Mouse (Mus musculus) erythroblast, embryonic 14.5 days (primary cell): Measurements from ENCODE around the gene Mpz. TPM values are rescaled to one million over a fixed set of nuclear protein-coding genes. Genes with fewer than 3 reads are reported as not detected.

Source experiments
- H3K27me3 ChIP-seq: 2 replicates; pipeline ENCODE4 v1.6.1; 2012; ENCODE audit warnings: inconsistent platforms; ENCODE audit not compliant: control insufficient read depth
- H3K36me3 ChIP-seq: 2 replicates; pipeline ENCODE4 v1.6.1; 2012; ENCODE audit warnings: mild to moderate bottlenecking, inconsistent platforms; ENCODE audit not compliant: control insufficient read depth
- H3K4me1 ChIP-seq: 2 replicates; pipeline ENCODE4 v1.6.1; 2012; ENCODE audit warnings: inconsistent platforms; ENCODE audit not compliant: control insufficient read depth
- H3K4me3 ChIP-seq: replicated peaks from 2 replicates; pipeline ENCODE3; 2012; ENCODE audit warnings: moderate library complexity, mild to moderate bottlenecking, inconsistent platforms
- H3K9me3 ChIP-seq: 2 replicates; pipeline ENCODE4 v1.6.1; 2012; ENCODE audit warnings: low read length, inconsistent platforms, mixed read lengths; ENCODE audit not compliant: control insufficient read depth
- GATA1 ChIP-seq: IDR thresholded peaks from 2 replicates; pipeline ENCODE4 v1.6.1; 2012; ENCODE audit warnings: low read length, inconsistent platforms, mixed read lengths
- TAL1 ChIP-seq: IDR thresholded peaks from 3 replicates; pipeline ENCODE4 v1.6.1; 2012; ENCODE audit warnings: low read length, inconsistent platforms, mixed read lengths
- polyA plus RNA-seq: library from polyadenylated mRNA; stranded (reverse); fragments of >175 nt; gene quantifications from 2 replicates; pipeline ENCODE4 v1.2.3, GENCODE M21; 2012

Mpz gene
- polyA plus RNA-seq, 1 experiment, result not detected

- no peak for TF ChIP-seq TAL1
- no peak for TF ChIP-seq GATA1
- H3K9me3 ChIP-seq, result no peaks in the 10 kb centered on the region
- H3K36me3 ChIP-seq, result no peaks in the 10 kb centered on the region
- H3K4me1 ChIP-seq, result no peaks in the 10 kb centered on the region
- H3K4me3 ChIP-seq, result no peak overlapping the region
- peaks cover 13% of the 10 kb centered on the region for H3K27me3 ChIP-seq
These were observed 22.3 kb downstream of the Mpz start for GRCm38 (mm10) chr1:171172779-171173178.

DNA sequence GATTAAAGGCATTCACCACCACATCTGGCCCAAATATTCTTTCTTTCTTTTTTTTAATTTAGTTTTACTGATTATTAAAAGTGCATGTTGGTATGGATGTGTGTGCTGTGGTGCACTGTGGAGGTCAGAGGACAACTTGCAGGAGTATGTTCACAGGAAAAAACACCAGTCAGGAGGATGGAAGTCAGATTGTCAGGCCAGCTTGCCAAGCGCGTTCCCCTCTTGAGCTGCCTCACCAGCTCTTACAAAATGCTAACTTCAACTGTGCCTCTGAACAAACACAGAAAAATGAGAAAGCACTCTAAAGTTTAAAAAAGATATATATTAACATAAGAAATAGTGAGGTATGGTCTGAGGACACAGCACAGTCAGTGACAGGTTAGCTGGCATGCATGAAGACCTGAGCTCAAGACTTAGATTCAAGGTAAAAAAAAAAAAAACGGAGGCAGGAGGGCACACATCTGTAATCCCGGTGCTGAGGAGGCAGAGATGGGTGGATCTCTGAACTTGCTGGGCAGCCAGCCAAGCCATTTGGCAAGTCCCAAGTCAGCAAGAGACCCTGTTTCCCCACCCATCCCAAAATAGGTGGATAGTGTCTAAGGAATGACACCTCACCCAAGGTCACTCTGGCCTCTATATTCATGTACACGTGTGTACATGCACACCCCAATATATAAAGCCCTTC, 29.1 kb downstream of the Mpz start:
- Histone ChIP-seq H3K9me3 (no peaks in the 10 kb centered on the region), H3K4me3 (no peak overlapping the region), H3K36me3 (no peaks in the 10 kb centered on the region), H3K4me1 (no peaks in the 10 kb centered on the region), H3K27me3 (peaks cover 2% of the 10 kb centered on the region; the same call in 1 of the 2 replicates)
- TF ChIP-seq TAL1 (no peak), GATA1 (no peak)

DNA sequence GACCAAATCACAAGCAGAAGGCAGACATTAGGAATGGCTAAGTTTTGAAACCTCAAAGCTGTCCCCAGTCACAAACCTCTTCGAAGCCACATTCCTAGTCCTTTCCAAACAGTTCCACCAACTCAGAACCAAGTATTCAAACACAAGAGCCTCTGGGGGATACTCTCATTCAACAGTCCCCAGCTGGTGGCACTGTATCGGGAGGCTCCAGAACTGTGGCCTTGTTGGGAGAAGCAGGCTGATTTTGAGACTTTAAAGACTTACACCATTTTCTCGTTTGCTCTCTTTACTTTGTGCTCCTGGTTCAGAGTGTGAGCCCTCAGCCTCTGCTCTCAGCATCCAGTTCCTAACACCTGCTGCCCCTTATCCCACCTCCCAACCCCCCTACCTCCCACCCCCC, 32.5 kb downstream of the Mpz start:
- H3K36me3 ChIP-seq, result no peaks in the 10 kb centered on the region
- H3K4me1 ChIP-seq, result no peaks in the 10 kb centered on the region
- H3K27me3 ChIP-seq, result peaks cover 10% of the 10 kb centered on the region
- H3K4me3 ChIP-seq, result no peak overlapping the region
- H3K9me3 ChIP-seq, result no peaks in the 10 kb centered on the region
- TF ChIP-seq TAL1 (no peak), GATA1 (no peak)

GRCm38 (mm10) chr1:171183620-171184019, 33.1 kb downstream of the Mpz start:
- H3K36me3 ChIP-seq, result no peaks in the 10 kb centered on the region
- no peaks in the 10 kb centered on the region for H3K4me1 ChIP-seq
- H3K9me3 ChIP-seq, result no peaks in the 10 kb centered on the region
- H3K4me3 ChIP-seq, result no peak overlapping the region
- H3K27me3 ChIP-seq, result peaks cover 13% of the 10 kb centered on the region
- no peak for TF ChIP-seq GATA1
- no peak for TF ChIP-seq TAL1

GRCm38 (mm10) chr1:171184314-171184713, 33.8 kb downstream of the Mpz start:
- Histone ChIP-seq H3K4me1 (no peaks in the 10 kb centered on the region), H3K36me3 (no peaks in the 10 kb centered on the region), H3K27me3 (peaks cover 17% of the 10 kb centered on the region), H3K9me3 (no peaks in the 10 kb centered on the region), H3K4me3 (no peak overlapping the region)
- TF ChIP-seq GATA1 (no peak), TAL1 (no peak)

GRCm38 (mm10) chr1:171185655-171186054, 35.1 kb downstream of the Mpz start:
- no peaks in the 10 kb centered on the region for H3K9me3 ChIP-seq
- no peaks in the 10 kb centered on the region for H3K4me1 ChIP-seq
- H3K36me3 ChIP-seq, result no peaks in the 10 kb centered on the region
- peaks cover 26% of the 10 kb centered on the region for H3K27me3 ChIP-seq
- H3K4me3 ChIP-seq, result no peak overlapping the region
- TF ChIP-seq TAL1 (no peak), GATA1 (no peak)

DNA sequence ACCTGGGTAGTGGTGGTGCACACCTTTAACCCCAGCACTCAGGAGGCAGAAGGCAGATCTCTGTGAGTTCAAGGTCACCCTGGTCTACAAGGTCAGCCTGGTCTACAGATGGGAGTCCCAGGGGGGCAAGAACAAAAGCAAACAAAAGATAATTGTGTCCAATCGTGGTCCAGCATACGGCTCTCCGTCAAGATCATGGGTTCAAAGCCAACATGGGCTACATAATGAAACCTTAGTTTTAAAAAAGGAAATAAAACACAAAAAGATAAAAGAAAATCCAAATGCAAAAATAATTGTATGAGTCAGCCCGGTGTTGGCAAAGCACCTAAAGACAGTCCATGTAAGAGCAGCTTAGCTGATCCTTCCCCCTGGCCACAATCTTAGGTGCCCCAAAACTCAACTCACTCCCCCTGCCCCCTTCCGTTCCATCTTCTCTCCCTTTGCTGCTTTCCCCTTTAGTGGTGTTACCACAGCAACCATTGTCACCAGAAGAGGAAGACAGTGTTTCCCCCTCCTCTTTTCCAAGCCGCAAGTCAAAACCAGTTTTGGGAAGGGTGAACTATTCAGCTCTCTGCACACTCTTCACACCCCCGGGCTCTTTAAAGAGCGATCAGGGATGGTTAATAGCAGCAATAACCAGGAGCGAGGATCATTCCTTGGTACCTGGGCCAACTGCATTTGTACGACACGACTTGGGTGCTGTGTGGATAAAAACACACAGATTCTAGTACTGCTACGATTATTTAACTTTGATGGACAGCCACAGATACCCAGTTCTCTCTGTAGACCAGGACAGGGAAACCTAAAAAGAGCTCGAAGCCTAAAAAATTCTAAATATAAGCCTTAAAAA, 37.6 kb downstream of the Mpz start:
- peaks cover 51% of the 10 kb centered on the region for H3K27me3 ChIP-seq

DNA sequence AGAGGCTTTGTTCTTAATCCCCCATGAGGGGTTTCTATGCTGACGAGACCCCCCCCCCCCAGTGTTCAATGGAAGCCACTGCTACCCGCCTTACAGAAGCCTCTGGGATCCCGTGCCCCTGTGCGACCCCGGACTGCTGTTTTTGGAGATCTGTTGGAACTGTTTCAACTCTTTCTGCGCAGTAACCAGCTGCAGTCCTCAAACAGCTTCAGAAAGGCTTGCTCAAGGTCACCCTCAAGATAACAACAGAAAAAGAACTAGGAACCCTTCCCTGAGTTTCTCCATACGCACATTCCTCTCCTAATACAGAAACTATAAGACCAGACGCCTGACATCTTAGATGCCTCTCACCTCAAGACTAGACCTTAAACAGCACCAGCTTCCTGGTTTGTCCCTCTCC, 38.5 kb downstream of the Mpz start:
- Histone ChIP-seq H3K36me3 (no peaks in the 10 kb centered on the region), H3K4me1 (no peaks in the 10 kb centered on the region), H3K27me3 (peaks cover 60% of the 10 kb centered on the region), H3K4me3 (no peak overlapping the region), H3K9me3 (no peaks in the 10 kb centered on the region)
- no peak for TF ChIP-seq TAL1

More for the DNA sequence above, 37.6 kb downstream of the Mpz start:
- no peaks in the 10 kb centered on the region for H3K4me1 ChIP-seq
- no peaks in the 10 kb centered on the region for H3K36me3 ChIP-seq
- no peaks in the 10 kb centered on the region for H3K9me3 ChIP-seq
- H3K4me3 ChIP-seq, result no peak overlapping the region
- no peak for TF ChIP-seq GATA1
- TF ChIP-seq TAL1, result no peak

DNA sequence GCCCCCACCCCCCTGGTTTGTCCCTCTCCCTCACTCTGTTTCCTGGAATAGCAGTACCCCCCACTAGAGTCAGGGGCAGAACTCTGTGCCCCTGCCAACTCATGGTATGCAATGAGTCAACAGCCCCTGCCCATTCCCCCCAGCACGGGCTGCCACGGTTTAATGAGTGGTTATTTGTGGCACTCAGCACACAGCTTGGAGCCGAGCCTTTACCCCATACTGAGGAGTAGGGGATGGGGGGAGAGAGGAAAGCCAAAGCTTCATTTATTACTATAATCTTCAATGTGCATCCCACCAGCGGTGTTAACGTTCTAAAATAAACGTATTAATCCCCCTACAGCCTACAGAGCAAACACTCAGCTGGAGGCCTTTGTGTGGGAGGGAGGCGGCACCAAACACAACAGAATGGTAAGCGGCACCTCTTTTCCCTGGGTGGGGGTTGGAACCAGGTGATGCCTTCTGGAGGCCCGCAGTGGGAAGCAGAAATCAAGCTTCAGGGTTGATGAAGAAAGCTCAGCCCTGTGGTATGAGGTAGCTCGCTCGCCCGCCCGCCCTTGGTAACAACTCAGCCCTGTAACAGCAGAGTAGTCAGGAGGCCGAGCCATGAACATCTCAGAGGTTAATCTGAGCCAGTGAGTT, 39.1 kb downstream of the Mpz start:
- Histone ChIP-seq H3K4me3 (no peak overlapping the region), H3K4me1 (no peaks in the 10 kb centered on the region), H3K9me3 (no peaks in the 10 kb centered on the region), H3K36me3 (no peaks in the 10 kb centered on the region), H3K27me3 (peaks cover 66% of the 10 kb centered on the region)
- no peak for TF ChIP-seq GATA1
- no peak for TF ChIP-seq TAL1
